12 mouse cellular contexts compared by ENCODE assay signal in the genomic region with DNA sequence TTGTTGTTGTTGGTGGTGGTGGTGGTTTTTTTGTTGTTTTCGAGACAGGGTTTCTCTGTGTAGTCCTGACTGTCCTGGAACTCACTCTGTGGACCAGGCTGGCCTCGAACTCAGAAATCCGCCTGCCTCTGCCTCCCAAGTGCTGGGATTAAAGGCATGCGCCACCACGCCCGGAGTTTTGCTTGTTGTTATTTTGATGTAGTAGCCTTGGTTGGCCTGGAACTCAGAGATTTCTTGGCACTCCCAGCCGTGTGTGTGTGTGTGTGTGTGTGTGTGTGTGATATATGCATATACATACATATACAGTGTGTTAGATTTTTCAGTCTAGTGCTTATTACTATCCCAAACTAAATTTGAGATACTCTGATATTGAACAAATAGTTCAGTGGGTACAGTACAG. TPM values are rescaled to one million over a fixed set of nuclear protein-coding genes. Genes with fewer than 3 reads are reported as not detected.
DNase-seq lines count a peak whose midpoint lies in the region; ATAC-seq and TF ChIP-seq lines count a peak whose summit lies in the region.
"Not testable (repeated sequence)": the region's sequence is repeated elsewhere in the genome, so short reads cannot be mapped to it uniquely, and the experiment has no call there.
"Had no signal": no experiment of that assay in that cellular context is flagged by ENCODE, and none has a peak within 500 bp of the region (broad histone marks: within the 10 kb centered on the region; RNA-seq: fewer than 3 reads in every experiment).

No protein-coding gene starts in this region.

- not testable (repeated sequence) for H3K36me3 ChIP-seq in CH12.LX (replicated peaks in 1 of 2; ENCODE audit: control insufficient read depth in 1 of 2, insufficient read depth in 1 of 2, low read length in 1 of 2); intestine, embryonic 14.5 days (ENCODE audit: control insufficient read depth, insufficient read depth, low read length); liver, embryonic 12.5 days; liver, embryonic 15.5 days (replicated peaks)

- peaks cover 10 to 41% of the 10 kb centered on the region in 2 experiments for H3K4me1 ChIP-seq in CH12.LX (ENCODE audit: control insufficient read depth in 1 of 2, insufficient read depth in 2 of 2)
- H3K4me1 ChIP-seq in intestine, embryonic 14.5 days (replicated peaks; ENCODE audit: control insufficient read depth, insufficient read depth, low read length) = not testable (repeated sequence)
- peaks cover 44% of the 10 kb centered on the region for H3K4me1 ChIP-seq in liver, embryonic 12.5 days
- peaks cover 37% of the 10 kb centered on the region for H3K4me1 ChIP-seq in liver, embryonic 15.5 days (replicated peaks)

- not testable (repeated sequence) for ATAC-seq in intestine, embryonic 14.5 days (replicated peaks; ENCODE audit: low FRiP score, low TSS enrichment, low read depth); liver, embryonic 12.5 days; liver, embryonic 15.5 days (ENCODE audit: insufficient read depth)

- TF ChIP-seq RAD21 in CH12.LX (IDR thresholded peaks at IDR 0.05; ENCODE audit: low read depth, low read length) = not testable (repeated sequence)

- TF ChIP-seq POLR2A in CH12.LX (IDR thresholded peaks at IDR 0.05; ENCODE audit: low read depth, low read length) = not testable (repeated sequence)

- dilution Hi-C loops in CH12.LX (cut with MboI; ENCODE audit: extremely low pct_ligation_motif_present, extremely low pct_unique_long_range_greater_than_20kb, low sequenced_read_pairs) = not testable (repeated sequence)

- not testable (repeated sequence) for H3K27me3 ChIP-seq in CH12.LX (replicated peaks)
- H3K27me3 ChIP-seq in intestine, embryonic 14.5 days (replicated peaks; ENCODE audit: control insufficient read depth, insufficient read depth, low read length) = peaks cover 61% of the 10 kb centered on the region
- H3K27me3 ChIP-seq in liver, embryonic 12.5 days (replicated peaks) = peaks cover 62% of the 10 kb centered on the region
- H3K27me3 ChIP-seq in liver, embryonic 15.5 days = peaks cover 78% of the 10 kb centered on the region

- not testable (repeated sequence) for DNase-seq in CH12.LX (ENCODE audit: extremely low read depth)
- DNase-seq in ZHBTc4 (ENCODE audit: low read depth, low spot score) = peak; percentile 51
- peak; percentile 46 for DNase-seq in intestine, embryonic 14.5 days (ENCODE audit: low spot score)
- DNase-seq in retina, embryonic 14.5 days (ENCODE audit: low spot score) = peak; percentile 25

- peaks cover 64% of the 10 kb centered on the region for H3K79me2 ChIP-seq in CH12.LX (replicated peaks; ENCODE audit: control insufficient read depth, extremely low read depth, insufficient read depth, poor library complexity, severe bottlenecking)

- H3K9ac ChIP-seq in CH12.LX (ENCODE audit: insufficient read depth, low read depth) = 0 out of 2 replicates have a peak overlapping the region, but pooled peaks have one; percentile 87
- not testable (repeated sequence) for H3K9ac ChIP-seq in intestine, embryonic 14.5 days (ENCODE audit: low read length); liver, embryonic 15.5 days
- H3K9ac ChIP-seq in liver, embryonic 12.5 days = peak overlapping the region; percentile 83; the same call in 1 of the 2 replicates

- peak overlapping the region; percentile 51 for H3K4me2 ChIP-seq in CH12.LX (ENCODE audit: insufficient read depth, low read depth, poor library complexity, severe bottlenecking)
- H3K4me2 ChIP-seq in intestine, embryonic 14.5 days (ENCODE audit: low read length) = not testable (repeated sequence)
- H3K4me2 ChIP-seq in liver, embryonic 12.5 days = peak overlapping the region; percentile 98
- H3K4me2 ChIP-seq in liver, embryonic 15.5 days = peak overlapping the region; percentile 18; the same call in 1 of the 2 replicates

- TF ChIP-seq EP300 in CH12.LX (IDR thresholded peaks at IDR 0.05; ENCODE audit: low read length) = not testable (repeated sequence)

- 85% methylated on average over 7 of the region's 7 CpGs for WGBS in intestine, embryonic 14.5 days
- WGBS in liver, embryonic 12.5 days (ENCODE audit: insufficient replicate concordance) = 75% methylated on average over 7 of the region's 7 CpGs
- 68% methylated on average over 7 of the region's 7 CpGs for WGBS in liver, embryonic 15.5 days (ENCODE audit: insufficient replicate concordance)

- not testable (repeated sequence) for H3K9me3 ChIP-seq in CH12.LX (replicated peaks; ENCODE audit: low read length); intestine, embryonic 14.5 days (ENCODE audit: control insufficient read depth, low read length); liver, embryonic 12.5 days (replicated peaks); liver, embryonic 15.5 days (replicated peaks)

- peak overlapping the region in 1 of 3 experiments; percentile 42 for H3K4me3 ChIP-seq in CH12.LX (replicated peaks in 1 of 3; ENCODE audit: low read depth in 2 of 3, low read length in 2 of 3, poor library complexity in 1 of 3)
- H3K4me3 ChIP-seq in intestine, embryonic 14.5 days (ENCODE audit: low read depth, low read length); liver, embryonic 15.5 days (replicated peaks): not testable (repeated sequence)
- peak overlapping the region; percentile 83; the same call in 1 of the 2 replicates for H3K4me3 ChIP-seq in liver, embryonic 12.5 days

- TF ChIP-seq CTCF in CH12.LX (conservative IDR thresholded peaks at IDR 0.05 in 1 of 2, IDR thresholded peaks at IDR 0.05 in 1 of 2; ENCODE audit: low read depth in 2 of 2, low read length in 2 of 2) = not testable (repeated sequence)

- H3K27ac ChIP-seq in CH12.LX (ENCODE audit: insufficient read depth, low read depth); intestine, embryonic 14.5 days (ENCODE audit: low read depth); liver, embryonic 12.5 days; liver, embryonic 15.5 days (replicated peaks): not testable (repeated sequence)

- in situ Hi-C loops in CH12.LX (cut with MboI; ENCODE audit: low pct_ligation_motif_present, low pct_unique_long_range_greater_than_20kb, low sequenced_read_pairs) = loop anchor here (10.0 kb wide), 1 partner anchor 270 kb away; no protein-coding TSS in a partner anchor

RNA-seq across cellular contexts. Expression of gene Usp44, which starts 3.8 kb away (rescaled TPM):
- total RNA-seq in CH12.LX (2012; rRNA removed) (17.8 and 28.2 TPM in 2 replicates), CH12.LX (2014; rRNA removed) (4.6 and 4.9 TPM in 2 replicates)
- 2.7 and 2.9 TPM in 2 replicates for polyA plus RNA-seq in CH12.LX (2012; ENCODE audit: insufficient read length, low read depth)
- polyA plus RNA-seq in intestine, embryonic 14.5 days (2014; fragmentation: Nextera tagmentation; extraction: Ambion mirVana) = 0.38 and 0.86 TPM in 2 replicates
- polyA plus RNA-seq in liver, embryonic 12.5 days (2016; fragmentation: Nextera tagmentation; extraction: Ambion mirVana) = 5.5 and 5.8 TPM in 2 replicates
- 1.1 and 1.3 TPM in 2 replicates for polyA plus RNA-seq in liver, embryonic 15.5 days (2015; fragmentation: Nextera tagmentation; extraction: Ambion mirVana)
- total RNA-seq: adrenal gland, adult 18-20 months; adrenal gland, postnatal 10 days; adrenal gland, postnatal 36 days; heart, adult 8-10 months; heart, postnatal 25 days had no signal
- polyA plus RNA-seq: heart, postnatal 0 days had no signal
